Mouse (Mus musculus) left cerebral cortex, postnatal 4 days (tissue): ENCODE results near the gene Fcf1. TPM values are rescaled to one million over a fixed set of nuclear protein-coding genes. Genes with fewer than 3 reads are reported as not detected.

Experiments used
- DNase-seq: peaks from one replicate; pipeline ENCODE4 v3.0.0-alpha.2; 2022
- intact Hi-C: fragments of 180-260 bp; cut with DNase I; formaldehyde crosslinking; loops from one replicate; pipeline ENCODE4 v1.15.1; 2025
- total RNA-seq, 2 experiments: library from RNA; stranded (reverse); gene quantifications; 2 replicates each; pipeline ENCODE4 v1.2.3; 2021

Fcf1 gene
- total RNA-seq, result 10 to 100 TPM; 41.0 to 47.8 TPM

- peak; percentile 87 for DNase-seq
- intact Hi-C loops, result loop anchor here (10.0 kb wide), 1 partner anchor 84 kb away; no protein-coding TSS in a partner anchor
Measured at GRCm38 (mm10) chr12:84970428-84971096, at the start of gene Fcf1, which contains the start of gene Arel1. Gene Fcf1, plus strand, starts transcription at chr12:84970897. Gene Arel1, minus strand, starts transcription at chr12:84970900.

- no peak for DNase-seq
- intact Hi-C loops, result no loop called here
Measured at GRCm38 (mm10) chr12:84921881-84922419, 48.7 kb upstream of the Fcf1 start.

GRCm38 (mm10) chr12:84924324-84924723 lies 46.4 kb upstream of the Fcf1 start:
- DNase-seq, result no peak
- intact Hi-C loops, result no loop called here

GRCm38 (mm10) chr12:84926542-84926941 lies 44.2 kb upstream of the Fcf1 start:
- intact Hi-C loops, result no loop called here
- DNase-seq, result no peak

- no peak for DNase-seq
Measured at GRCm38 (mm10) chr12:84932210-84932609, 38.5 kb upstream of the Fcf1 start.

GRCm38 (mm10) chr12:84935343-84935742 lies 35.4 kb upstream of the Fcf1 start:
- DNase-seq, result no peak
- intact Hi-C loops, result no loop called here

More at GRCm38 (mm10) chr12:84932210-84932609, 38.5 kb upstream of the Fcf1 start:
- intact Hi-C loops, result no loop called here

GRCm38 (mm10) chr12:84939117-84939516 lies 31.6 kb upstream of the Fcf1 start:
- no peak for DNase-seq
- intact Hi-C loops, result no loop called here

- DNase-seq, result no peak
- intact Hi-C loops, result no loop called here
Measured at GRCm38 (mm10) chr12:84940343-84940742, 30.4 kb upstream of the Fcf1 start.

GRCm38 (mm10) chr12:84941717-84942116 lies 29.0 kb upstream of the Fcf1 start:
- no peak for DNase-seq
- intact Hi-C loops, result no loop called here

GRCm38 (mm10) chr12:84943006-84943952 lies 27.4 kb upstream of the Fcf1 start:
- no peak for DNase-seq
- intact Hi-C loops, result no loop called here

- intact Hi-C loops, result no loop called here
- DNase-seq, result no peak
Measured at GRCm38 (mm10) chr12:84944150-84944812, 26.4 kb upstream of the Fcf1 start.

- intact Hi-C loops, result no loop called here
- no peak for DNase-seq
Measured at GRCm38 (mm10) chr12:84944813-84945553, 25.7 kb upstream of the Fcf1 start.

- no peak for DNase-seq
- intact Hi-C loops, result no loop called here
Measured at GRCm38 (mm10) chr12:84947894-84948583, 22.7 kb upstream of the Fcf1 start.

GRCm38 (mm10) chr12:84948584-84949285 lies 22.0 kb upstream of the Fcf1 start:
- intact Hi-C loops, result no loop called here
- no peak for DNase-seq

GRCm38 (mm10) chr12:84950763-84951162 lies 19.9 kb upstream of the Fcf1 start:
- intact Hi-C loops, result no loop called here

GRCm38 (mm10) chr12:84951531-84951930 lies 19.2 kb upstream of the Fcf1 start:
- intact Hi-C loops, result no loop called here
- no peak for DNase-seq

More at GRCm38 (mm10) chr12:84950763-84951162, 19.9 kb upstream of the Fcf1 start:
- no peak for DNase-seq

- no peak for DNase-seq
Measured at GRCm38 (mm10) chr12:84952351-84952750, 18.3 kb upstream of the Fcf1 start.

GRCm38 (mm10) chr12:84956317-84956716 lies 14.4 kb upstream of the Fcf1 start:
- no peak for DNase-seq
- intact Hi-C loops, result no loop called here

More at GRCm38 (mm10) chr12:84952351-84952750, 18.3 kb upstream of the Fcf1 start:
- intact Hi-C loops, result no loop called here
